Mouse (Mus musculus): Measurements from ENCODE around the gene Taf13.

Taf13 gene

DNA sequence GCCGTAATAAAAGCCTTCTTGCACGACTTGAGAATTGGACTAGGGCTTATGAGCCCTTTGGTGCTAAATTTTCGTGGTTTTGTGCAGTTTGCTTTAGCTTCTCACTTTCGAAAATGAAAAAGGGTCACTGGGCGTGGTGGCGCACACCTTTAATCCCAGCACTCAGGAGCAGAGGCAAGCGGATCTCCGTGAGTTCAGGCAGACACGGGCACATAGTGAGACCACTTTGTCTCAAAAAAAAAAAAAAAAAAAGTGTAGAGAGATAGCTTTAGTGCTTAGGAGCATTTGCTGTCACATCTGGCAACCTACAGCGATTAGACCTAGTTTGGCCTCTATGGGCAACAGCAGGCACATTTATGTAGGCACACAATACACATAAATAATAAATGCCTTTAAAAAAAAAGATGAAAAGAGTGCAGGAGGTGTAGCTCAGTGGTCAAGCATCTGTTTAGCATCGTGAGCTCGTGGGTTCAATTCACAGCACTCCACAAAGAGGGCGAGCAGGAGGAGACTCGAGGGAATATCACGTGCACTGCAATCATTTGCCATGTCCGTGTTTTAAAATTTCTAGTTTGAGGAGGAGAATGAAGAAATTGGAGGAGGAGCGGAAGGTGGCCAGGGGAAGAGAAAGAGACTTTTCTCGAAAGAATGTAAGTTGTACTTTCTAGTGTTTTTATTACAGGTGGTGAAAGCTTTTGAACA is 962 bp downstream of the Taf13 start:
- DNase-seq (ENCODE audit: low read depth, low spot score) = no peak

- DNase-seq (ENCODE audit: low read depth, low spot score) = no peak
These were observed 2.5 kb downstream of the Taf13 start for GRCm38 (mm10) chr3:108574018-108574417.

DNA sequence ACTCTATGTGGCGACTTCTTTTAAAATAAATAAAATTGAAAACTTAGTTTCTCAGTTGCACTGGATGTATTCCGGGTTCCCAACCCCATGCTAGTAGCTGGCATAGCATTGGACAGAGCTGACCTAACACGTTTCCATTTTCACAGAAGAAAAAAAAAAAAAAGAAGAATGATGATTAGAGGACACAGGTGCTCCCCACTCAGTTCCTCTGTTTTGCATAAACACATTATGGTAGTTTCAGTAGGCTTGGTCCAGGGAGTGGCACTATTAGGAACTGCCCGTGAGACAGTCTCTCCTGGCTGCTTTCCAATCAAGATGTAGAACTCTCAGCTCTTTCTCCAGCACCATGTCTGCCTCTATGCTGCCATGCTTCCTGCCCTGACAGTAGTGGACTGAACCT is 13.1 kb downstream of the Taf13 start:
- DNase-seq (ENCODE audit: low read depth, low spot score) = no peak

- DNase-seq (ENCODE audit: low read depth, low spot score) = no peak
These were observed 16.9 kb downstream of the Taf13 start for GRCm38 (mm10) chr3:108588446-108588845.

GRCm38 (mm10) chr3:108590786-108591529 is 19.5 kb downstream of the Taf13 start, which contains the start of gene Wdr47:
Wdr47 (plus strand) TSS chr3:108591279.
- DNase-seq (ENCODE audit: low read depth, low spot score) = peak; percentile 85

GRCm38 (mm10) chr3:108591530-108592522 is 20.3 kb downstream of the Taf13 start:
- DNase-seq (ENCODE audit: low read depth, low spot score) = no peak

DNA sequence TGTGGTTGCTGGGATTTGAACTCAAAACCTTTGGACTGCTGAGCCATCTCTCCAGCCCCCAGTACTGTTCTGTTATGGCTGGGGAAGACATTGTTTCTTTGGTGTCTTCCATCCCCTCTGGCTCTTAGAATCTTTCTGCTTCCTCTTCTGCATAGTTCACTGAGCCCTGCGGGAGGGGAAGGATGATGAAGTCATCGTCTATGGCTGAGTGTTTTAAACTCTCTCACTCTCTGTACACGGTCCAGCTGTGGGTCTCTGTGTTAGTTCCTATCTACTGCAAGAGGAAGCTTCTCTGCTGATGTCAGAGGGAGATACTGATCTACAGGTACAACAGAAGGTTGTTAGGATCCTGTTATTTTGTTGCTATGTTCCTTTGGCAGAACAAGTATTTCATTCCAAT is 37.4 kb downstream of the Taf13 start:
- no peak for DNase-seq (ENCODE audit: low read depth, low spot score)
